Mouse (Mus musculus): ENCODE measurements around the gene Olfr64. TPM values are rescaled to one million over a fixed set of nuclear protein-coding genes. Genes with fewer than 3 reads are reported as not detected.

Gene Olfr64
- polyA plus RNA-seq, 2 experiments from 2014 or later, result 0.07 TPM; not detected in 1

Other genes with a start within 250 kb of the Olfr64 start
- gene Olfr623, start 230.8 kb downstream of the Olfr64 start, polyA plus RNA-seq (2017; shearing (Covaris generic)), result not detected
- not detected for gene Olfr624, start 223.3 kb downstream of the Olfr64 start, polyA plus RNA-seq (2017; shearing (Covaris generic))
- not detected for gene Olfr625-ps1, start 211.8 kb downstream of the Olfr64 start, polyA plus RNA-seq (2017; shearing (Covaris generic))
- not detected for gene Olfr243, start 179.8 kb downstream of the Olfr64 start, polyA plus RNA-seq (2017; shearing (Covaris generic))
- not detected for gene Olfr628, start 164.1 kb downstream of the Olfr64 start, polyA plus RNA-seq (2017; shearing (Covaris generic))
- not detected for gene Olfr629, start 149.5 kb downstream of the Olfr64 start, polyA plus RNA-seq (2017; shearing (Covaris generic))
- gene Olfr630, start 137.2 kb downstream of the Olfr64 start, polyA plus RNA-seq (2017; shearing (Covaris generic)), result not detected
- gene Olfr69, start 122.9 kb downstream of the Olfr64 start, polyA plus RNA-seq (2017; shearing (Covaris generic)), result not detected
- not detected for gene Olfr68, start 114.8 kb downstream of the Olfr64 start, polyA plus RNA-seq (2017; shearing (Covaris generic))
- not detected for gene Olfr67, start 102.7 kb downstream of the Olfr64 start, polyA plus RNA-seq (2017; shearing (Covaris generic))
- gene Hbb-bt, start 80.5 kb downstream of the Olfr64 start, polyA plus RNA-seq (2017; shearing (Covaris generic)), result 1 to 10 TPM in 1 of 2 experiments, not detected in 1; 2.4 TPM
- 1 to 10 TPM; 3.4 to 7.7 TPM for gene Hbb-bs, start 66.4 kb downstream of the Olfr64 start, polyA plus RNA-seq (2017; shearing (Covaris generic))
- not detected for gene Hbb-bh2, start 54.0 kb downstream of the Olfr64 start, polyA plus RNA-seq (2017; shearing (Covaris generic))
- gene Hbb-bh1, start 51.3 kb downstream of the Olfr64 start, polyA plus RNA-seq (2017; shearing (Covaris generic)), result not detected
- gene Hbb-y, start 41.3 kb downstream of the Olfr64 start, polyA plus RNA-seq (2017; shearing (Covaris generic)), result not detected
- under 1 TPM in 1 of 2 experiments, not detected in 1; 0.13 TPM for gene Olfr66, start 8.2 kb downstream of the Olfr64 start, polyA plus RNA-seq (2017; shearing (Covaris generic))
- gene Olfr65, start 9.0 kb upstream of the Olfr64 start, polyA plus RNA-seq (2017; shearing (Covaris generic)), result not detected
- not detected for gene Olfr631, start 34.3 kb upstream of the Olfr64 start, polyA plus RNA-seq (2017; shearing (Covaris generic))
- not detected for gene Olfr632, start 39.9 kb upstream of the Olfr64 start, polyA plus RNA-seq (2017; shearing (Covaris generic))
- gene Olfr633, start 50.0 kb upstream of the Olfr64 start, polyA plus RNA-seq (2017; shearing (Covaris generic)), result not detected
- gene Olfr635, start 76.7 kb upstream of the Olfr64 start, polyA plus RNA-seq (2017; shearing (Covaris generic)), result under 1 TPM in 1 of 2 experiments, not detected in 1; 0.05 TPM
- gene Olfr638, start 104.3 kb upstream of the Olfr64 start, polyA plus RNA-seq (2017; shearing (Covaris generic)), result not detected
- gene Olfr639, start 122.8 kb upstream of the Olfr64 start, polyA plus RNA-seq (2017; shearing (Covaris generic)), result under 1 TPM in 1 of 2 experiments, not detected in 1; 0.08 TPM
- not detected for gene Olfr640, start 131.1 kb upstream of the Olfr64 start, polyA plus RNA-seq (2017; shearing (Covaris generic))
- not detected for gene Olfr641, start 141.0 kb upstream of the Olfr64 start, polyA plus RNA-seq (2017; shearing (Covaris generic))
- gene Olfr642, start 158.2 kb upstream of the Olfr64 start, polyA plus RNA-seq (2017; shearing (Covaris generic)), result not detected
- not detected for gene 4930516K23Rik, start 167.0 kb upstream of the Olfr64 start, polyA plus RNA-seq (2017; shearing (Covaris generic))
- not detected for gene Olfr644, start 177.4 kb upstream of the Olfr64 start, polyA plus RNA-seq (2017; shearing (Covaris generic))
- gene Olfr645, start 191.0 kb upstream of the Olfr64 start, polyA plus RNA-seq (2017; shearing (Covaris generic)), result not detected
- not detected for gene Olfr646, start 210.4 kb upstream of the Olfr64 start, polyA plus RNA-seq (2017; shearing (Covaris generic))
- not detected for gene Ubqln5, start 235.3 kb upstream of the Olfr64 start, polyA plus RNA-seq (2017; shearing (Covaris generic))
- not detected for gene Olfr643, start 242.9 kb upstream of the Olfr64 start, polyA plus RNA-seq (2017; shearing (Covaris generic))
- not detected for gene Ubqln3, start 248.8 kb upstream of the Olfr64 start, polyA plus RNA-seq (2017; shearing (Covaris generic))

Measured in CD4-positive, CD25-positive, alpha-beta regulatory T cell, adult 4 months (primary cell).